Mouse (Mus musculus): ENCODE measurements around the gene Tmem136. TPM values are rescaled to one million over a fixed set of nuclear protein-coding genes. Genes with fewer than 3 reads are reported as not detected.
A peak's percentile ranks its signal among the peaks of the same experiment; 100 is the strongest.
"Not testable (repeated sequence)": the region's sequence is repeated elsewhere in the genome, so short reads cannot be mapped to it uniquely, and the experiment has no call there.

Tmem136 gene
- total RNA-seq (2021): 1 to 10 TPM; 6.5 to 8.6 TPM
- long read RNA-seq, experiment 1, partial matches to known transcripts: 0 of 1 reads
- long read RNA-seq, experiment 1, other reads (novel, unspliced or antisense): 0 of 1 reads
- long read RNA-seq, experiment 2, partial matches to known transcripts: 0 of 4 reads
- long read RNA-seq, experiment 2, other reads (novel, unspliced or antisense): 1 of 4 reads

- DNase-seq (ENCODE audit: low spot score in 2 of 2): peak; percentile 26
Measured at GRCm38 (mm10) chr9:43116134-43116996, at the start of gene Tmem136. TSS of gene Tmem136 (minus strand) at chr9:43116570.

- DNase-seq (ENCODE audit: low spot score in 2 of 2): no peak
Measured at GRCm38 (mm10) chr9:43155960-43156359, 39.6 kb upstream of the Tmem136 start.

- DNase-seq (ENCODE audit: low spot score in 2 of 2): no peak
Measured at GRCm38 (mm10) chr9:43151779-43152178, 35.4 kb upstream of the Tmem136 start.

GRCm38 (mm10) chr9:43150957-43151356 lies 34.6 kb upstream of the Tmem136 start:
- DNase-seq (ENCODE audit: low spot score in 2 of 2): no peak

- no peak for DNase-seq (ENCODE audit: low spot score in 2 of 2)
Measured at GRCm38 (mm10) chr9:43150075-43150474, 33.7 kb upstream of the Tmem136 start.

GRCm38 (mm10) chr9:43149498-43149897 lies 33.1 kb upstream of the Tmem136 start:
- no peak for DNase-seq (ENCODE audit: low spot score in 2 of 2)

GRCm38 (mm10) chr9:43145196-43145595 lies 28.8 kb upstream of the Tmem136 start:
- no peak for DNase-seq (ENCODE audit: low spot score in 2 of 2)

- no peak for DNase-seq (ENCODE audit: low spot score in 2 of 2)
Measured at GRCm38 (mm10) chr9:43144206-43144810, 27.9 kb upstream of the Tmem136 start.

- DNase-seq (ENCODE audit: low spot score in 2 of 2): peak; percentile 15 to 40
Measured at GRCm38 (mm10) chr9:43141839-43142238, 25.5 kb upstream of the Tmem136 start.

- no peak for DNase-seq (ENCODE audit: low spot score in 2 of 2)
Measured at GRCm38 (mm10) chr9:43133525-43133924, 17.2 kb upstream of the Tmem136 start.

GRCm38 (mm10) chr9:43132380-43132779 lies 16.0 kb upstream of the Tmem136 start:
- DNase-seq (ENCODE audit: low spot score in 2 of 2): no peak

- DNase-seq (ENCODE audit: low spot score in 2 of 2): no peak
Measured at GRCm38 (mm10) chr9:43131940-43132339, 15.6 kb upstream of the Tmem136 start.

- DNase-seq (ENCODE audit: low spot score in 2 of 2): no peak
Measured at GRCm38 (mm10) chr9:43130684-43131083, 14.3 kb upstream of the Tmem136 start.

- DNase-seq (ENCODE audit: low spot score in 2 of 2): no peak
Measured at GRCm38 (mm10) chr9:43127101-43127787, 10.9 kb upstream of the Tmem136 start.

- no peak for DNase-seq (ENCODE audit: low spot score in 2 of 2)
Measured at GRCm38 (mm10) chr9:43122379-43122778, 6.0 kb upstream of the Tmem136 start.

- DNase-seq (ENCODE audit: low spot score in 2 of 2): not testable (repeated sequence)
Measured at GRCm38 (mm10) chr9:43121948-43122347, 5.6 kb upstream of the Tmem136 start.

GRCm38 (mm10) chr9:43116997-43117336 lies 597 bp upstream of the Tmem136 start:
- no peak for DNase-seq (ENCODE audit: low spot score in 2 of 2)

GRCm38 (mm10) chr9:43115431-43116133 lies 788 bp downstream of the Tmem136 start:
- no peak for DNase-seq (ENCODE audit: low spot score in 2 of 2)

- DNase-seq (ENCODE audit: low spot score in 2 of 2): no peak
Measured at GRCm38 (mm10) chr9:43114833-43115232, 1.5 kb downstream of the Tmem136 start.

- no peak for DNase-seq (ENCODE audit: low spot score in 2 of 2)
Measured at GRCm38 (mm10) chr9:43110286-43110980, 5.9 kb downstream of the Tmem136 start.
